Mouse (Mus musculus): Measurements from ENCODE around the gene Btaf1. TPM values are rescaled to one million over a fixed set of nuclear protein-coding genes. Genes with fewer than 3 reads are reported as not detected.

The Btaf1 gene
- polyA plus RNA-seq, 1 experiment from 2014 or later = 12.3 TPM

GRCm38 (mm10) chr19:37057161-37057905 is 131.5 kb downstream of the Btaf1 start:
- H3K9ac ChIP-seq (replicated peaks; ENCODE audit: low read depth, low read length) = no peak overlapping the region
- H3K9me3 ChIP-seq (ENCODE audit: control insufficient read depth, low read length) = no peaks in the 10 kb centered on the region
- H3K4me1 ChIP-seq (replicated peaks; ENCODE audit: control insufficient read depth, insufficient read depth, low read length) = no peaks in the 10 kb centered on the region
- no peak overlapping the region for H3K4me2 ChIP-seq (ENCODE audit: low read length)
- H3K36me3 ChIP-seq (ENCODE audit: control insufficient read depth, insufficient read depth) = peaks cover 2% of the 10 kb centered on the region; the same call in 1 of the 2 replicates
- H3K27me3 ChIP-seq (replicated peaks; ENCODE audit: control insufficient read depth, insufficient read depth, low read length) = no peaks in the 10 kb centered on the region
- WGBS = 67% methylated on average over 8 of the region's 8 CpGs
- no peak overlapping the region for H3K4me3 ChIP-seq (replicated peaks; ENCODE audit: low read length)
- H3K27ac ChIP-seq (ENCODE audit: low read length) = no peak overlapping the region
- ATAC-seq = no peak

GRCm38 (mm10) chr19:37059623-37060022 is 133.7 kb downstream of the Btaf1 start:
- ATAC-seq = no peak
- H3K36me3 ChIP-seq (ENCODE audit: control insufficient read depth, insufficient read depth) = no peaks in the 10 kb centered on the region
- 79% methylated on average over 2 of the region's 2 CpGs for WGBS

DNA sequence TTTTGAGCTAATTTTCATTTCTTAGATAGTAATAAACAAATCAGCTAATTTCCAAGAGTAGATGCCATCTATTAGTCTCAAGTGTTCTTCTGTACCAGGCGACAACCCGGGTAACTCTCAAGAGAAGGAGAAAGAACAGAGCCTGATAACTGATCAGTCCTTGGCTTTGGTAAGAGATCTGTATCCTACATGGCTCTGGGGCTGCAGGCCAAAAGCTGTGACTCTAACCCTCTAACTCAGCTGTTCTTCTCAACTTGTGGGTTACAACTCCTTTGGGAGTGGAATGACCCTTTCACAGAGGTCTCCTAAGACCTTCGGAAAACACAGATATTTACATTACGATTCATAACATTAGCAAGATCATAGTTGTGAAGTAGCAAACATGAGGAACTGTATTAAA is 134.2 kb downstream of the Btaf1 start:
- ATAC-seq = no peak
- Histone ChIP-seq H3K27ac (ENCODE audit: low read length) (no peak overlapping the region), H3K4me3 (replicated peaks; ENCODE audit: low read length) (no peak overlapping the region), H3K4me1 (replicated peaks; ENCODE audit: control insufficient read depth, insufficient read depth, low read length) (no peaks in the 10 kb centered on the region), H3K9ac (replicated peaks; ENCODE audit: low read depth, low read length) (no peak overlapping the region), H3K27me3 (replicated peaks; ENCODE audit: control insufficient read depth, insufficient read depth, low read length) (no peaks in the 10 kb centered on the region), H3K9me3 (ENCODE audit: control insufficient read depth, low read length) (no peaks in the 10 kb centered on the region), H3K4me2 (ENCODE audit: low read length) (no peak overlapping the region), H3K36me3 (ENCODE audit: control insufficient read depth, insufficient read depth) (no peaks in the 10 kb centered on the region)
- WGBS = 90% methylated on average over 4 of the region's 4 CpGs

More at GRCm38 (mm10) chr19:37059623-37060022, 133.7 kb downstream of the Btaf1 start:
- no peak overlapping the region for H3K4me3 ChIP-seq (replicated peaks; ENCODE audit: low read length)
- H3K27ac ChIP-seq (ENCODE audit: low read length) = no peak overlapping the region
- no peaks in the 10 kb centered on the region for H3K27me3 ChIP-seq (replicated peaks; ENCODE audit: control insufficient read depth, insufficient read depth, low read length)
- H3K4me1 ChIP-seq (replicated peaks; ENCODE audit: control insufficient read depth, insufficient read depth, low read length) = no peaks in the 10 kb centered on the region
- no peak overlapping the region for H3K4me2 ChIP-seq (ENCODE audit: low read length)
- no peaks in the 10 kb centered on the region for H3K9me3 ChIP-seq (ENCODE audit: control insufficient read depth, low read length)
- no peak overlapping the region for H3K9ac ChIP-seq (replicated peaks; ENCODE audit: low read depth, low read length)

Other genes with a start within 250 kb of the Btaf1 start
- gene Ppp1r3c, start 189.4 kb upstream of the Btaf1 start, polyA plus RNA-seq (2015; fragmentation: Nextera tagmentation; extraction: Ambion mirVana) = 9.0 and 10.3 TPM in 2 replicates
- gene Tnks2, start 91.8 kb upstream of the Btaf1 start, polyA plus RNA-seq (2015; fragmentation: Nextera tagmentation; extraction: Ambion mirVana) = 43.4 and 45.8 TPM in 2 replicates
- 26.3 and 29.3 TPM in 2 replicates for gene Fgfbp3, start 6.5 kb upstream of the Btaf1 start, polyA plus RNA-seq (2015; fragmentation: Nextera tagmentation; extraction: Ambion mirVana)

Measured in forebrain, embryonic 16.5 days (tissue).